In the genomic region with DNA sequence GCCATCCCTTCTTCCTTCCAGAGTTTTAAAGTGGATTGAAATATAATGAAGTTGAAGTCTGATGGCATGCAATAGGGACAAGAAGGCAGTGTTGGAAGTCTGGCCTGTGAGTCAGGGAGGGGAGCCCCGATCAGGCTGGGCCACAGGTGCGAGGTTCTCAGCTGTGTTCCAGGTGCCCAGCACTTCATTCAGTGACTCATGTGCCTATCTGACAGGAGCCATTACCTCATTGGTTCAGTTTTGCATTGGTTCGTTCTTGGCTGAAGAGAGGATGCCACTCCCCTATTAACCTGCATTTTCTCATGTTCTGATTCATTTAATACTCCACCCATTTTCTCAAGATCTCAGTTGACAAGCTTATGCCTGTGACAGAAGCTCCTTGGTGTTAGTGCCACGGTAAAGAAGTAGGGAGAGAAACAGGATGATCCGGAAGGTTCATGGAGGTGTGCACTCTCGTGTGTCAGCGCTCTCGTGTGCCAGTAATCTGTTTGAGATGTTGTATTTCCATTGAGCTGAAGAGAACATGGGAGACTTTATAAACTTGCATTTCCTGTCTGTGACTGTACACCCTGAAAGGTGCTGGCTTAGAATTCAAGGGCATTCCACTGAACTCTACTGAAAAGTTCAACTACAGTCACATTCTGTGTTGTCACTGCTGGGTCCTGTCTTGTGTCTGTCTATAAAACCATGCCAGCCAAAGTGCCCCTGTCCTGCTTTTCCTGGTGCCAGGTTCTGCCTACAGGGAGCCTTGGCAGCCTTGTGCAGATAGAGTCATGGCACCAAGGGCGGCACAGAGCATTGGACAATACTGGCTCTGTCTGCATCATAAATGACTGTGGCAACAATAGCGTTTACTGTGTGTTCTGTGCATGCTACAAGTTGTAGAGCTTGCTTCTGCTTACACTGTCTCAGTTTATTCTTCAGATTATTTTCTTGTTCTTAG, we compare ENCODE assay signal across 9 mouse cellular contexts. TPM values are rescaled to one million over a fixed set of nuclear protein-coding genes. Genes with fewer than 3 reads are reported as not detected.
DNase-seq lines count a peak whose midpoint lies in the region; ATAC-seq lines count a peak whose summit lies in the region.
"Had no signal": no experiment of that assay in that cellular context is flagged by ENCODE, and none has a peak within 500 bp of the region (broad histone marks: within the 10 kb centered on the region; RNA-seq: fewer than 3 reads in every experiment).

No protein-coding gene starts in this region.

- no peak overlapping the region for H3K4me3 ChIP-seq in midbrain, embryonic 15.5 days
- H3K4me3 ChIP-seq in liver, embryonic 11.5 days (ENCODE audit: low read depth, low read length) = no peak overlapping the region
- H3K4me3 ChIP-seq: lung, embryonic 15.5 days had no signal

- H3K9ac ChIP-seq in midbrain, embryonic 15.5 days = no peak overlapping the region
- no peak overlapping the region for H3K9ac ChIP-seq in liver, embryonic 11.5 days (ENCODE audit: low read depth, low read length)
- H3K9ac ChIP-seq: lung, embryonic 15.5 days had no signal

- H3K4me2 ChIP-seq in midbrain, embryonic 15.5 days = no peak overlapping the region
- no peak overlapping the region for H3K4me2 ChIP-seq in liver, embryonic 11.5 days
- H3K4me2 ChIP-seq: lung, embryonic 15.5 days had no signal

- no peak for ATAC-seq in midbrain, embryonic 15.5 days (replicated peaks)
- ATAC-seq in megakaryocyte-erythroid progenitor cell, adult 5-6 weeks (replicated peaks; ENCODE audit: low FRiP score, low TSS enrichment, poor library complexity, severe bottlenecking) = no peak
- ATAC-seq in liver, embryonic 11.5 days (replicated peaks; ENCODE audit: low FRiP score) = no peak

- WGBS in midbrain, embryonic 15.5 days = 70% methylated on average over 10 of the region's 10 CpGs
- 79% methylated on average over 10 of the region's 10 CpGs for WGBS in liver, embryonic 11.5 days

- H3K9me3 ChIP-seq in midbrain, embryonic 15.5 days = no peaks in the 10 kb centered on the region
- H3K9me3 ChIP-seq in liver, embryonic 11.5 days (ENCODE audit: control insufficient read depth, low read length) = no peaks in the 10 kb centered on the region
- H3K9me3 ChIP-seq: lung, embryonic 15.5 days had no signal

- H3K27ac ChIP-seq in midbrain, embryonic 15.5 days = peak overlapping the region; percentile 71; the same call in 1 of the 2 replicates
- no peak overlapping the region for H3K27ac ChIP-seq in liver, embryonic 11.5 days (ENCODE audit: low read depth, low read length)
- H3K27ac ChIP-seq: lung, embryonic 15.5 days had no signal

- no peaks in the 10 kb centered on the region for H3K27me3 ChIP-seq in midbrain, embryonic 15.5 days (replicated peaks)
- no peaks in the 10 kb centered on the region for H3K27me3 ChIP-seq in liver, embryonic 11.5 days (replicated peaks; ENCODE audit: control insufficient read depth, insufficient read depth, low read length)
- H3K27me3 ChIP-seq: lung, embryonic 15.5 days had no signal

- peaks cover 93% of the 10 kb centered on the region for H3K4me1 ChIP-seq in midbrain, embryonic 15.5 days
- H3K4me1 ChIP-seq in liver, embryonic 11.5 days (replicated peaks; ENCODE audit: control insufficient read depth, insufficient read depth, low read length) = peaks cover 51% of the 10 kb centered on the region

- DNase-seq in layer of hippocampus, adult 11-12 months (ENCODE audit: low spot score) = peak; percentile 69
- no peak for DNase-seq in layer of hippocampus, adult 9-10 months (ENCODE audit: low spot score)
- peak; percentile 80 for DNase-seq in adrenal gland, postnatal 14 days
- peak; percentile 53 to 77 for DNase-seq in cerebellum, postnatal 14 days
- DNase-seq in right cerebral cortex, postnatal 10 days (ENCODE audit: low spot score in 2 of 2) = no peak
- DNase-seq in liver, embryonic 11.5 days (ENCODE audit: low spot score) = no peak

- no peaks in the 10 kb centered on the region for H3K36me3 ChIP-seq in midbrain, embryonic 15.5 days (replicated peaks)
- H3K36me3 ChIP-seq in liver, embryonic 11.5 days (ENCODE audit: control insufficient read depth, insufficient read depth, low read length) = no peaks in the 10 kb centered on the region
- H3K36me3 ChIP-seq: lung, embryonic 15.5 days had no signal

RNA-seq across cellular contexts. Expression of gene Map4k4, which starts 40.8 kb away (rescaled TPM):
- total RNA-seq in adrenal gland, postnatal 14 days (2021) = 140 and 141 TPM in 2 replicates
- 46.5 and 55.2 TPM in 2 replicates for polyA plus RNA-seq in midbrain, embryonic 15.5 days (2015; fragmentation: Nextera tagmentation; extraction: Ambion mirVana)
- 20.4 and 29.0 TPM in 2 replicates for total RNA-seq in megakaryocyte-erythroid progenitor cell, adult 5-6 weeks (2014; fragmentation: Nextera tagmentation)
- total RNA-seq in megakaryocyte-erythroid progenitor cell, adult 5-6 weeks (2017) = 29.6 and 49.0 TPM in 2 replicates
- polyA plus RNA-seq in liver, embryonic 11.5 days (2014; fragmentation: Nextera tagmentation; extraction: Ambion mirVana) = 12.5 and 13.6 TPM in 2 replicates

Comparison
In these comparisons a context has a peak if more than half of its experiments do, and no peak if none do; other contexts are left out.
1. DNase-seq: peak in layer of hippocampus, adult 11-12 months (single experiment), adrenal gland, postnatal 14 days (single experiment) and cerebellum, postnatal 14 days (2 of 2); none in layer of hippocampus, adult 9-10 months (single experiment), right cerebral cortex, postnatal 10 days (0 of 2) and liver, embryonic 11.5 days (single experiment).